Mouse (Mus musculus): ENCODE data around the gene Hist1h4c. TPM values are rescaled to one million over a fixed set of nuclear protein-coding genes. Genes with fewer than 3 reads are reported as not detected.
"Not testable (repeated sequence)": the region's sequence is repeated elsewhere in the genome, so short reads cannot be mapped to it uniquely, and the experiment has no call there.

Hist1h4c gene
- polyA plus RNA-seq (2015; fragmentation: Nextera tagmentation; extraction: Ambion mirVana): 6.3 and 9.0 TPM in 2 replicates

DNA sequence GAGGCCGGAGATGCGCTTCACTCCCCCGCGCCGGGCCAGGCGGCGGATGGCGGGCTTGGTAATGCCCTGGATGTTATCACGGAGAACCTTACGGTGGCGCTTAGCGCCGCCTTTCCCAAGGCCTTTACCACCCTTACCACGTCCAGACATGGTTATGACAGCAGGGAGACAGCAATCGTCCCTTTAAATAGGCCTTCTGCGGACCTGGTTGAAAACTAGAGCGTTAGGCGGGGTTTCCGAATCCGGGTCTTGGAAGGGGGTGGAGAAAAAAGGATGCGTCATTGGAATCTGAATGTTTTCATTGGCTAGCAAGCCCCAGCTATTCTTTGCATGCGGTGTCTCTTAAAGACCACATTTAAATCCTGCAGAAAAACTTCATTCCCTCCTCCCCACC lies at the start of gene Hist1h4c:
TSS of gene Hist1h4c (minus strand) at position 155 of the 394 bp plus-strand sequence.
- WGBS: under 1% methylated on average over 22 of the region's 22 CpGs
- Histone ChIP-seq H3K4me2 (peak within 1 kb of the TSS; percentile 71), H3K9me3 (no peaks in the 10 kb centered on the region), H3K4me1 (peaks cover 7% of the 10 kb centered on the region; the same call in 1 of the 2 replicates), H3K27me3 (no peaks in the 10 kb centered on the region), H3K27ac (peak within 1 kb of the TSS; percentile 93), H3K36me3 (no peaks in the 10 kb centered on the region), H3K9ac (peak within 1 kb of the TSS; percentile 71), H3K4me3 (peak within 1 kb of the TSS; percentile 48)
- ATAC-seq (ENCODE audit: insufficient number of reproducible peaks, insufficient read depth, low FRiP score, low TSS enrichment, low read depth): peak; percentile 93

- H3K4me1 ChIP-seq: peaks cover 31% of the 10 kb centered on the region
- no peaks in the 10 kb centered on the region for H3K9me3 ChIP-seq
- no peak for ATAC-seq (ENCODE audit: insufficient number of reproducible peaks, insufficient read depth, low FRiP score, low TSS enrichment, low read depth)
- no peaks in the 10 kb centered on the region for H3K36me3 ChIP-seq
- peak overlapping the region; percentile 99 for H3K27ac ChIP-seq
- WGBS: 11% methylated on average over 2 of the region's 4 CpGs
- H3K27me3 ChIP-seq: no peaks in the 10 kb centered on the region
- H3K9ac ChIP-seq: peak overlapping the region; percentile 60; the same call in 1 of the 2 replicates
- H3K4me3 ChIP-seq: peak overlapping the region; percentile 48
- peak overlapping the region; percentile 73 for H3K4me2 ChIP-seq
These were observed 49.6 kb upstream of the Hist1h4c start for GRCm38 (mm10) chr13:23747892-23748288.

DNA sequence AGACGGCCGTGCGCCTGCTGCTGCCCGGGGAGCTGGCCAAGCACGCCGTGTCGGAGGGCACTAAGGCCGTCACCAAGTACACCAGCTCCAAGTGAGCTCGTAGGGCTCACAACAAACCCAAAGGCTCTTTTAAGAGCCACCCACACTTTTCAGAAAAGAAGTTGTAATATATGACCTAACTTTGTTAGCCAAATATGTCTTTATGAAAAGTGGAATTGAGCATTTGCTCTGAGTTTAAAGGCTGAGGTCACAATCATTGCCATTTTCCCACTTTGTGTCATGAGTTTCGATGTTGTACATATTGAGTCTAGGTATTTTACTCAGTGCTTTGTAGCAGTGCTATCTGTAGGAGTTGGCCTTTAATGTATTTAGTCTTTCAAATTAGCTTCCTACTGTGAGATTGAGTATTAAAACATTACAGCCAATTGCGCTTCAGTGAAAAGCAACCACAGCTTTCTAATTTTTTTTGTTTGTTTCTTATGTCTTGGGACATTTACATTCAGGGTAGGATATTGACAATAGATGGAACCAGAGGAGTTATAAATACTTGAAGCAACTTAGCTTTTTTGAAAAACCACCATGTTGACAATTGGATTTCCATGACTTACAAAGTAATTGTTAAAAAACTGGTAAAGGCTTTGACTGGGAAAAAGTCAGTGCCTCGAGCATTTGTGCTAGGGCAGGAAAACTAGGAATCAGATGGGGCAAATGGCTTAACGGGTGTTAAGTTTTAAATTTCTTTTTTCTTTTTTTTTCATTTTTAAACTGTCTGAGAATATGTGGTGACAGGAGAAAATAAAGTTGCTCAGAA lies 49.0 kb upstream of the Hist1h4c start:
- Histone ChIP-seq H3K4me3 (peak overlapping the region; percentile 48), H3K36me3 (no peaks in the 10 kb centered on the region), H3K27ac (peak overlapping the region; percentile 99), H3K4me1 (peaks cover 28% of the 10 kb centered on the region), H3K9ac (peak overlapping the region; percentile 75), H3K27me3 (no peaks in the 10 kb centered on the region), H3K4me2 (peak overlapping the region; percentile 73), H3K9me3 (no peaks in the 10 kb centered on the region)
- 3% methylated on average over 13 of the region's 13 CpGs for WGBS
- ATAC-seq (ENCODE audit: insufficient number of reproducible peaks, insufficient read depth, low FRiP score, low TSS enrichment, low read depth): no peak

DNA sequence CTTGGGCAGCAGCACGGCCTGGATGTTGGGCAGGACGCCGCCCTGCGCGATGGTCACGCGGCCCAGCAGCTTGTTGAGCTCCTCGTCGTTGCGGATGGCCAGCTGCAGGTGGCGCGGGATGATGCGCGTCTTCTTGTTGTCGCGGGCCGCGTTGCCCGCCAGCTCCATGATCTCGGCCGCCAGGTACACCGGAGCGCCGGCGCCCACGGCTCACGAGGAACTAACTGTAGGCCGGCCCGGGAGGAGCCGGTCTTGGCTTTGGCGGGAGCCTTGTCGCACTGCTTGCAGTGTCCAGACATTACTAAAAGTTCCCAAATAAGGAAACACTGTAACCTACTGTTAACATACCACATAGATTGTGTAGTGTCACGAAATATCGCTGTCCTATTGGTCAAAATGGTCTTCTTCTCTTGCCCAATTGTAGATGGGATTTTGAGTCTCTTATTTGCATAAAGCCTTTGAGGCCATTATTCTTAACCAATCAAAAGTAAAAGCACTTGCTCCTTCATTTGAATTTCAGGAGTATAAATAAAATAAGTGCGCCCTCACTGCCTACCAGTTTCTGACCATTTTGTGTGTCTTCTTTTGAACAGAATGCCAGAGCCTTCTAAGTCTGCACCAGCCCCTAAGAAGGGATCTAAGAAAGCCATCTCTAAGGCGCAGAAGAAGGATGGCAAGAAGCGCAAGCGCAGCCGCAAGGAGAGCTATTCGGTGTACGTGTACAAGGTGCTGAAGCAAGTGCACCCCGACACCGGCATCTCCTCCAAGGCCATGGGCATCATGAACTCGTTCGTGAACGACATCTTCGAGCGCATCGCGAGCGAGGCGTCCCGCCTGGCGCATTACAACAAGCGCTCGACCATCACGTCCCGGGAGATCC lies 48.2 kb upstream of the Hist1h4c start, which contains the start of gene Hist1h2bb:
TSS of gene Hist1h2bb (plus strand) at position 534 of the 880 bp plus-strand sequence.
- Histone ChIP-seq H3K9ac (peak within 1 kb of the TSS; percentile 75), H3K4me3 (peak within 1 kb of the TSS; percentile 48), H3K4me1 (peaks cover 28% of the 10 kb centered on the region), H3K4me2 (peak within 1 kb of the TSS; percentile 73), H3K27ac (peak within 1 kb of the TSS; percentile 99)
- H3K36me3 ChIP-seq, H3K27me3 ChIP-seq, H3K9me3 ChIP-seq: not testable (repeated sequence)
- WGBS: under 1% methylated on average over 44 of the region's 58 CpGs
- peak; percentile 93 for ATAC-seq (ENCODE audit: insufficient number of reproducible peaks, insufficient read depth, low FRiP score, low TSS enrichment, low read depth)

- Histone ChIP-seq H3K27me3 (no peaks in the 10 kb centered on the region), H3K4me2 (peak within 1 kb of the TSS; percentile 73), H3K36me3 (no peaks in the 10 kb centered on the region), H3K9ac (peak within 1 kb of the TSS; percentile 75), H3K9me3 (no peaks in the 10 kb centered on the region), H3K4me1 (peaks cover 28% of the 10 kb centered on the region), H3K4me3 (peak within 1 kb of the TSS; percentile 48), H3K27ac (peak within 1 kb of the TSS; percentile 99)
- under 1% methylated on average over 25 of the region's 28 CpGs for WGBS
- peak; percentile 50; the same call in 1 of the 2 replicates for ATAC-seq (ENCODE audit: insufficient number of reproducible peaks, insufficient read depth, low FRiP score, low TSS enrichment, low read depth)
These were observed 47.3 kb upstream of the Hist1h4c start, which contains the start of gene Hist1h3c for GRCm38 (mm10) chr13:23745381-23746161. Hist1h3c (minus strand) TSS chr13:23745602.

DNA sequence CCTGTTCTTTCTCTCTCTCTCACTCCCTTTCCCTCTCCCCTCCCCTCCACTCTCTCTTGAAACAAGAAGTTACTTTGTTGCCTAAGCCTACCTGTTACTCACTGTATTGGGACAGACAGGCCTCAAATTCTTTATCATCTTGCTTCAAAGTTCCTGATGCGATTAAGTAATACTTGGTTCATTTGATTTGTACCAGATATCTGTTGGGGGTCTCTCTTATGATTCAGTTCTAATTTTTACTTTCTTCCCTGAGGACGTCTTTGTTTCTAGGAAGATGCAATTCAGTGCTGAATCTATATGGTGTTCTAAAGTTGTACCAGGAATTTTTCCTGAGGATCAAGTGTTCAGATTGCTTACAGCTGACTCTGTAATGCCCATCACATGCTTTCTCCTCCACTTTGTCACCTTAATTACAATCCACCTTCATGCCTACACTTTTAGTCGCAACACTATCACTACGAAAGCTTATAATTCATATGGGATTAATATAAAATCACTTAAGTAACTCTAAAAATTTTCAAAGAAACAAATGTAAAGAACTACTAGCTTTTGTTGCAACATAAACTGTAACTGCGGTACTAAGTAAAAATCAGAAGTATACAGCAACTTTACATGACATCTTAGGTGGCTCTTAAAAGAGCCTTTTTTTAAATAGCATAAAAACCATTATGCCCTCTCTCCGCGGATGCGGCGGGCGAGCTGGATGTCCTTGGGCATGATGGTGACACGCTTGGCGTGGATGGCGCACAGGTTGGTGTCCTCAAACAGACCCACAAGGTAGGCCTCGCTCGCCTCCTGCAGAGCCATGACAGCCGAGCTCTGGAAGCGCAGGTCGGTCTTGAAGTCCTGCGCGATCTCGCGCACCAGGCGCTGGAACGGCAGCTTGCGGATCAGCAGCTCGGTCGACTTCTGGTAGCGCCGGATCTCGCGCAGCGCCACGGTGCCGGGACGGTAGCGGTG lies 46.4 kb upstream of the Hist1h4c start:
- peak overlapping the region; percentile 48 for H3K4me3 ChIP-seq
- no peak for ATAC-seq (ENCODE audit: insufficient number of reproducible peaks, insufficient read depth, low FRiP score, low TSS enrichment, low read depth)
- under 1% methylated on average over 16 of the region's 36 CpGs for WGBS
- peaks cover 28% of the 10 kb centered on the region for H3K4me1 ChIP-seq
- H3K27me3 ChIP-seq: no peaks in the 10 kb centered on the region
- H3K9me3 ChIP-seq: no peaks in the 10 kb centered on the region
- H3K4me2 ChIP-seq: peak overlapping the region; percentile 73
- H3K9ac ChIP-seq: peak overlapping the region; percentile 71
- peak overlapping the region; percentile 99 for H3K27ac ChIP-seq
- H3K36me3 ChIP-seq: no peaks in the 10 kb centered on the region

GRCm38 (mm10) chr13:23743963-23744362 lies 45.7 kb upstream of the Hist1h4c start:
- WGBS: 37% methylated on average over 4 of the region's 4 CpGs
- no peaks in the 10 kb centered on the region for H3K36me3 ChIP-seq
- peak overlapping the region; percentile 48 for H3K4me3 ChIP-seq
- no peaks in the 10 kb centered on the region for H3K9me3 ChIP-seq
- peak overlapping the region; percentile 57; the same call in 1 of the 2 replicates for H3K9ac ChIP-seq
- H3K4me1 ChIP-seq: peaks cover 28% of the 10 kb centered on the region
- peak overlapping the region; percentile 99 for H3K27ac ChIP-seq
- H3K27me3 ChIP-seq: no peaks in the 10 kb centered on the region
- no peak for ATAC-seq (ENCODE audit: insufficient number of reproducible peaks, insufficient read depth, low FRiP score, low TSS enrichment, low read depth)
- H3K4me2 ChIP-seq: peak overlapping the region; percentile 73

- H3K9ac ChIP-seq: no peak overlapping the region
- H3K4me3 ChIP-seq: no peak overlapping the region
- peaks cover 23% of the 10 kb centered on the region for H3K4me1 ChIP-seq
- H3K27ac ChIP-seq: peak overlapping the region; percentile 22; the same call in 1 of the 2 replicates
- H3K27me3 ChIP-seq: no peaks in the 10 kb centered on the region
- H3K4me2 ChIP-seq: no peak overlapping the region; the same call in 1 of the 2 replicates
- H3K9me3 ChIP-seq: no peaks in the 10 kb centered on the region
- no peaks in the 10 kb centered on the region for H3K36me3 ChIP-seq
- WGBS: 70% methylated on average over 5 of the region's 5 CpGs
- no peak for ATAC-seq (ENCODE audit: insufficient number of reproducible peaks, insufficient read depth, low FRiP score, low TSS enrichment, low read depth)
These were observed 45.0 kb upstream of the Hist1h4c start for GRCm38 (mm10) chr13:23743215-23743614.

- H3K27me3 ChIP-seq: no peaks in the 10 kb centered on the region
These were observed 43.8 kb upstream of the Hist1h4c start for GRCm38 (mm10) chr13:23742007-23742406.

GRCm38 (mm10) chr13:23740910-23741309 lies 42.7 kb upstream of the Hist1h4c start:
- H3K9me3 ChIP-seq: no peaks in the 10 kb centered on the region
- H3K27me3 ChIP-seq: no peaks in the 10 kb centered on the region
- no peaks in the 10 kb centered on the region for H3K36me3 ChIP-seq
- H3K4me1 ChIP-seq: peaks cover 17% of the 10 kb centered on the region
- H3K4me2 ChIP-seq: peak overlapping the region; percentile 97
- H3K4me3 ChIP-seq: peak overlapping the region; percentile 65; the same call in 1 of the 2 replicates
- 47% methylated on average over 5 of the region's 5 CpGs for WGBS
- H3K9ac ChIP-seq: no peak overlapping the region
- ATAC-seq (ENCODE audit: insufficient number of reproducible peaks, insufficient read depth, low FRiP score, low TSS enrichment, low read depth): no peak
- peak overlapping the region; percentile 99 for H3K27ac ChIP-seq

More at GRCm38 (mm10) chr13:23742007-23742406, 43.8 kb upstream of the Hist1h4c start:
- Histone ChIP-seq H3K9ac (no peak overlapping the region), H3K36me3 (no peaks in the 10 kb centered on the region), H3K4me1 (peaks cover 18% of the 10 kb centered on the region), H3K4me3 (no peak overlapping the region), H3K9me3 (no peaks in the 10 kb centered on the region), H3K4me2 (no peak overlapping the region), H3K27ac (no peak overlapping the region)
- no peak for ATAC-seq (ENCODE audit: insufficient number of reproducible peaks, insufficient read depth, low FRiP score, low TSS enrichment, low read depth)

All from embryonic facial prominence, embryonic 13.5 days (tissue).